In the genomic region with DNA sequence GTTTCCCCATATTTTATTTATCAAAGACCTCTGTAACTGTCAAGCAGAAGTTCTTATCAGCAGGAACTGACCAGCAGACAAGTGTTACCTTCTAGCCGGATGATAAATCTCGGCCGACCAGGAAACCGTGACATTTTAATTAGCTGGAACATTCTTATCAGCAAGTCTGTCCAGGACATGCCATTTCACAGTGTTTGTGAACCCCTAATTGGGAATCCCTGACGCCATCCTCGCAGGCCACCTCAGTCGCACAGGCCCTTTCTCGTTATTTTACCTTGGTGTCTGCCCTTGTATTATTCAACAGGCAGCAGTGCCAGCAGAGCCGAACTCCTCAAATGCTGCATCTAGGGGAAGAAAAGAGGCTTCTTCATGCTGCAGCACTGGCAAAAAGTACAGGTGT, we compare ENCODE assay signal across 14 mouse cellular contexts.
"Had no signal": no experiment of that assay in that cellular context is flagged by ENCODE, and none has a peak within 500 bp of the region (broad histone marks: within the 10 kb centered on the region; RNA-seq: fewer than 3 reads in every experiment).

No protein-coding gene starts in this region.

- H3K4me3 ChIP-seq: limb, embryonic 15.5 days; liver, embryonic 13.5 days; midbrain, embryonic 10.5 days; myocyte; neural tube, embryonic 15.5 days had no signal

- H3K4me1 ChIP-seq: limb, embryonic 15.5 days; liver, embryonic 13.5 days; neural tube, embryonic 15.5 days had no signal

- H3K9me3 ChIP-seq: limb, embryonic 15.5 days; liver, embryonic 13.5 days; midbrain, embryonic 10.5 days; neural tube, embryonic 15.5 days had no signal

- H3K4me2 ChIP-seq: limb, embryonic 15.5 days; liver, embryonic 13.5 days; neural tube, embryonic 15.5 days had no signal

- H3K27me3 ChIP-seq: limb, embryonic 15.5 days; liver, embryonic 13.5 days; neural tube, embryonic 15.5 days had no signal

- H3K9ac ChIP-seq: limb, embryonic 15.5 days; liver, embryonic 13.5 days; neural tube, embryonic 15.5 days had no signal

- H3K36me3 ChIP-seq: limb, embryonic 15.5 days; liver, embryonic 13.5 days; midbrain, embryonic 10.5 days; neural tube, embryonic 15.5 days had no signal

- H3K27ac ChIP-seq: limb, embryonic 15.5 days; liver, embryonic 13.5 days; midbrain, embryonic 10.5 days; neural tube, embryonic 15.5 days had no signal

- DNase-seq: kidney, adult 2 months; kidney, postnatal 36 days; layer of hippocampus, adult 9-11 months; layer of hippocampus, postnatal 36 days; liver, embryonic 13.5 days; lung, adult 18-20 months; midbrain, embryonic 14.5 days; right cerebral cortex, postnatal 4 days; spleen, adult 18-20 months; thymus, postnatal 36 days had no signal
